Mouse (Mus musculus): ENCODE results near the gene Olfr1170. TPM values are rescaled to one million over a fixed set of nuclear protein-coding genes. Genes with fewer than 3 reads are reported as not detected.

Gene Olfr1170
- not detected for total RNA-seq (2023)

GRCm38 (mm10) chr2:88228234-88228633, at the start of gene Olfr1170:
Olfr1170 (minus strand) TSS chr2:88228334.

DNA sequence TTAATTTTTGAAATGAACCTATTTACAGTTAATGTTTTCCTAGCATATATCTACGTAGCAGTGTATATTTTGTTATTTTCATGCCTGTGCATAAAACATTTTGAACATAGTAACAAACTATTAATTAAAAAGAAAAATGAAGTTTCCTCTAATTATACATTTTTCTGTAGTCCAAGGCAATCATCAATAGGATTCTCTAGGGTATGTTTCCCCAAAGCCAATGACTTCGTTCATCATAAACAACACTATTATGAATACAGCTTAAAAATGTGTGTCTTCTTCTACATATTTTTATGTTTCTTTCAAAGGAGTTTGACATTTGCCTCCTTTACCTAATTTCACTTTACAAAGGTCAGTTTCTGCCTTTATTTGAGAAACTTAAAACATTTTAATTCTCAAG, 46.6 kb downstream of the Olfr1170 start, which contains the start of gene Olfr1168:
Gene Olfr1168, plus strand, starts transcription at position 301 of the 400 bp plus-strand sequence.

Other genes with a start within 250 kb of the Olfr1170 start
- not detected for gene Olfr1158, start 238.2 kb downstream of the Olfr1170 start, total RNA-seq (2023)
- gene Olfr1160, start 220.1 kb downstream of the Olfr1170 start, total RNA-seq (2023) = not detected
- not detected for gene Olfr1161, start 205.6 kb downstream of the Olfr1170 start, total RNA-seq (2023)
- gene Olfr73, start 190.6 kb downstream of the Olfr1170 start, total RNA-seq (2023) = not detected
- gene Olfr1162, start 177.2 kb downstream of the Olfr1170 start, total RNA-seq (2023) = not detected
- not detected for gene Olfr1163, start 156.5 kb downstream of the Olfr1170 start, total RNA-seq (2023)
- not detected for gene Olfr1164, start 134.4 kb downstream of the Olfr1170 start, total RNA-seq (2023)
- not detected for gene Olfr1166, start 100.1 kb downstream of the Olfr1170 start, total RNA-seq (2023)
- not detected for gene Olfr1167, start 73.1 kb downstream of the Olfr1170 start, total RNA-seq (2023)
- not detected for gene Olfr1168, start 46.5 kb downstream of the Olfr1170 start, total RNA-seq (2023)
- gene Olfr1173, start 51.5 kb upstream of the Olfr1170 start, total RNA-seq (2023) = not detected
- gene Olfr1174-ps, start 86.8 kb upstream of the Olfr1170 start, total RNA-seq (2023) = not detected
- not detected for gene Olfr1175-ps, start 98.9 kb upstream of the Olfr1170 start, total RNA-seq (2023)
- gene Olfr1176, start 108.4 kb upstream of the Olfr1170 start, total RNA-seq (2023) = not detected
- not detected for gene Olfr1177-ps, start 118.2 kb upstream of the Olfr1170 start, total RNA-seq (2023)
- not detected for gene Olfr1178, start 158.7 kb upstream of the Olfr1170 start, total RNA-seq (2023)
- not detected for gene Olfr1179, start 178.1 kb upstream of the Olfr1170 start, total RNA-seq (2023)
- gene Olfr1180, start 190.8 kb upstream of the Olfr1170 start, total RNA-seq (2023) = not detected
- not detected for gene Olfr1181, start 197.8 kb upstream of the Olfr1170 start, total RNA-seq (2023)
- gene Gm13757, start 220.8 kb upstream of the Olfr1170 start, total RNA-seq (2023) = not detected
- gene Olfr1183, start 226.5 kb upstream of the Olfr1170 start, total RNA-seq (2023) = not detected

Data from CD4-positive naive resting alpha-beta T cell, adult 76 days (primary cell).